Mouse (Mus musculus) Patski (cell line): ENCODE results near the gene Dgcr6. TPM values are rescaled to one million over a fixed set of nuclear protein-coding genes. Genes with fewer than 3 reads are reported as not detected.
"Not testable (repeated sequence)": the region's sequence is repeated elsewhere in the genome, so short reads cannot be mapped to it uniquely, and the experiment has no call there.

ENCODE experiments used
- ATAC-seq: fragments of 100-300 bp; one replicate; pipeline ENCODE4 v1.8.0; 2021
- CTCF ChIA-PET: fragments of 350-600 bp; sonication (Branson Sonifier 250); formaldehyde crosslinking; loops from one replicate; lab custom pipeline; 2022; ENCODE audit warnings: inconsistent platforms; lab: Charles Lee
- POLR2A ChIA-PET: fragments of 350-600 bp; sonication (Branson Sonifier 250); formaldehyde crosslinking; loops from one replicate; lab custom pipeline; 2022; ENCODE audit warnings: antibody characterized with exemption, inconsistent platforms; lab: Charles Lee
- DNase-seq: peaks from one replicate; pipeline ENCODE4 v3.0.0-alpha.2; 2011; ENCODE audit warnings: low read depth, low spot score
- H3K27me3 ChIP-seq: fragments of 371-371 bp; one replicate; pipeline ENCODE4 v1.5.1; 2021
- CTCF ChIP-seq: fragments of 100-300 bp; IDR thresholded peaks from one replicate; pipeline ENCODE4 v1.5.1; 2021
- in situ Hi-C: fragments of 300-500 bp; cut with MboI; formaldehyde crosslinking; loops from 3 replicates; pipeline ENCODE4 v1.11.1; 2018; ENCODE audit warnings: low pct_unique_long_range_greater_than_20kb, mixed read lengths
- polyA plus RNA-seq: library from polyadenylated mRNA; unstranded; gene quantifications from one replicate; pipeline ENCODE4 v1.2.3, GENCODE M21; 2021

Gene Dgcr6
- polyA plus RNA-seq = 59.5 TPM

DNA sequence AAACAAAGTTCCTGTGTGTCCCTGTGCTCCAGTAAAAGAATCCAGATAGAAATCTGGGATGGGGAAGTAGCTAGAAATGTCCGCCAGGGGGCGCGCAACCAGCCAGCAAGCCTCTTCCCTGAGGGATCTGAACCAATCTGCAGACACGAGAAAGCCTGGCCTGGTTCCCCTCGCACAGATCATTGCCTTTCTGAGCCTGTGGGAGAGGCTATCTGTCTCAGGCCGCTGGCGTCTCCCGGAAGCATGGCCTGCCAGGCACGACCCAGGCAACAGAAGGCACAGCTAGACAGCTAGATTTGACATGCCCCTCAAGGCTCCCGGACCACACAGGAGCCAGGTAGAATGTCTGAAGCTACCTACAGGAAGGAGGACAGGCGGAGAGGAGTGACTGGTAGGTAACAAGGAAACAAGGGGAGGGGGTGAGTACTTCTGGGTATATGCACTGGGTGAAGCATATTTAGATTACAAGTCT, at the start of gene Dgcr6:
TSS of gene Dgcr6 (plus strand) at position 130 of the 472 bp plus-strand sequence.
- peak; percentile 69 for ATAC-seq
- in situ Hi-C loops = loop anchor here (5.0 kb wide), 1 partner anchor 160 kb away; no protein-coding TSS in a partner anchor
- POLR2A ChIA-PET = interaction anchor here (1.0 kb wide), 1 partner anchor 13 kb away, joined by 4 read pairs; no protein-coding TSS in a partner anchor
- peak; percentile 95 for TF ChIP-seq CTCF
- CTCF ChIA-PET = interaction anchor here (1.1 to 3.1 kb wide), 4 partner anchors 11 to 159 kb away, joined by 3 to 16 read pairs (median 4); no protein-coding TSS in a partner anchor
- H3K27me3 ChIP-seq = no peaks in the 10 kb centered on the region
- DNase-seq = no peak

GRCm38 (mm10) chr16:18004589-18004988, 48.1 kb upstream of the Dgcr6 start:
- ChIA-PET POLR2A (no interaction called here), CTCF (no interaction called here)
- no peak for ATAC-seq
- H3K27me3 ChIP-seq = peaks cover 61% of the 10 kb centered on the region
- in situ Hi-C loops = no loop called here
- TF ChIP-seq CTCF = no peak
- no peak for DNase-seq

DNA sequence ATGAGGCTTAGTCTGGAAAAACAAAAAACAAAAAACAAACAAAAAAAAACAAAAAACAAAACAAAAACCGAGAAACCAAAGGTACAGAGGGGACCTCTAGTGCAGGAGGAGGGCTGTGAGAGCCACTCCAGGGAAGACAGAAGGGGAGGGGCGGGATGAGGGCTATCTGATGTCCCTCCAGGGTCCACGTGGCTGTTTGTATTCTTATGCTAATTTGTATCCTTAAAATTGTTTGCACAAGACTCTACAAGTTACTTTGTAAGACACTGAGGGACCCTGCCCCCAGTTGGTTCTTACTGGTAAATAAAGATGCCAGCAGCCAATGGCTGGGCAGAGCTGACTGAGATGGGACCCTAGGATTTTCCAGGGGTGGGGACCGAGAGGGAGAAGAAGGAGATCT, 45.6 kb upstream of the Dgcr6 start:
- ChIA-PET CTCF (no interaction called here), POLR2A (interaction anchor here (0.7 kb wide), 1 partner anchor 43 kb away, joined by 3 read pairs; no protein-coding TSS in a partner anchor)
- ATAC-seq (no peak), DNase-seq (no peak)
- no peak for TF ChIP-seq CTCF
- peaks cover 53% of the 10 kb centered on the region for H3K27me3 ChIP-seq
- in situ Hi-C loops = no loop called here

GRCm38 (mm10) chr16:18011101-18011500, 41.6 kb upstream of the Dgcr6 start:
- no peak for ATAC-seq

DNA sequence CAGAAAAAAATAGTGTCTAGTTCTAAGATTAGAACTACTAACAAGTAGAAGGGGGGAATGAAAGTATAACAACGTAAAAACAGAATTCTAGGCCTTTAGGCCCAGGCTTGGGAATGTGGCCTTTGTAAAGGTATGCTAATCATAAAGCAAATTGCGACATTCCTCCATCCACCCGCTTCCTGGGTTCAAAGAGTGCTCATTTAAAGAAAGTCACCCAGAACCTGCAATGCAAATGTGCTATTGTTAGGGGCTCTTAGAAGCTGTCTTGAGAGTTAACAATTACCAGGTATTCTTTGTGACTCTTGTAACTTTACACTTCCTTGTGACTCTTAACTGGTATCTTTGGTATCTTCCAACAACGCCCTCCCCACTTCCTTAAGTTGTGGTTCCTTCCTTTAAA, 36.2 kb upstream of the Dgcr6 start:
- in situ Hi-C loops, CTCF ChIA-PET, DNase-seq, ATAC-seq, POLR2A ChIA-PET: not testable (repeated sequence)
- H3K27me3 ChIP-seq = peaks cover 11% of the 10 kb centered on the region

More at GRCm38 (mm10) chr16:18011101-18011500, 41.6 kb upstream of the Dgcr6 start:
- peaks cover 31% of the 10 kb centered on the region for H3K27me3 ChIP-seq
- no peak for TF ChIP-seq CTCF
- no peak for DNase-seq
- ChIA-PET POLR2A (no interaction called here), CTCF (no interaction called here)
- in situ Hi-C loops = no loop called here

DNA sequence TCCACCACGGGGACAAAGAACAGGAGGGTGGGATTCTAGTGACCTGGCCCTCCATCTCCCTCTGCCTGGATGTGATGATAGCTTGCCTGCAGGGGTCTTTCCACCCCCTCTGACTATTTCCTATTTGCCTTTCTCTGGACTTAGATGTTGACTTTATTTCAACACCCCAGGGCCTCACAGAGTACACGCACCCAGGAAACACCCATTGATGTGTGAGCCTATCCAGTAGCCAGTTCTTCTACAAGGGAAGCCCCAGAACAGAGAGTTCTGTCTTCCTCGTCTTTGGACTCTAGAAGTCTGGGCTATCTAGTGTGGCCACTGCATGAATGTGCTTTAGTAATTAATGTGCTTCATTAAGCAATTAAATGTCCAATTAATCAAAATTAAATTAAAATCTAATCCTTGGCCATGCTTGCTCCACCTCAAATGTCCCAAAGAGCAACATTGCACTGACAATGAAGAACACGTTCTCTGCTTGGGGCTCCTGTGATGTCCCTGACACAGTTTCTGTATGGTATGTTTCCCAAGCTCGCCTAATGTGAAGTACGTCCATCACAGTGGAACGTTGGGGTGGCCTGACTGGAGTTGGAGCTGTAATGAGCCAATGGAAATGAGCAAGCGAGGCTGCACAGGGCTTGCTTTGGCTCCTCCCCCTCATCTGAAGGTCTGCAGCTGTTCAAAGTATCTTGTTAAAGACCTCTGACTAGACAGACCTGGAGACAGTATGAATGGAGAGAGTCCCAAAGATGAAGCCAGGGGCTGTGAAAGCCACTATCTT, 29.7 kb upstream of the Dgcr6 start:
- no peak for ATAC-seq

GRCm38 (mm10) chr16:18027371-18027770, 25.3 kb upstream of the Dgcr6 start:
- TF ChIP-seq CTCF = no peak
- in situ Hi-C loops = no loop called here
- POLR2A ChIA-PET = no interaction called here
- DNase-seq = no peak
- no peak for ATAC-seq
- CTCF ChIA-PET = no interaction called here
- H3K27me3 ChIP-seq = peaks cover 26% of the 10 kb centered on the region

More for the DNA sequence above, 29.7 kb upstream of the Dgcr6 start:
- DNase-seq = no peak
- H3K27me3 ChIP-seq = peaks cover 41% of the 10 kb centered on the region
- CTCF ChIA-PET = interaction anchor here (2.7 kb wide), 1 partner anchor 14 kb away, joined by 8 read pairs; no protein-coding TSS in a partner anchor
- no peak for TF ChIP-seq CTCF
- in situ Hi-C loops = no loop called here
- POLR2A ChIA-PET = no interaction called here

DNA sequence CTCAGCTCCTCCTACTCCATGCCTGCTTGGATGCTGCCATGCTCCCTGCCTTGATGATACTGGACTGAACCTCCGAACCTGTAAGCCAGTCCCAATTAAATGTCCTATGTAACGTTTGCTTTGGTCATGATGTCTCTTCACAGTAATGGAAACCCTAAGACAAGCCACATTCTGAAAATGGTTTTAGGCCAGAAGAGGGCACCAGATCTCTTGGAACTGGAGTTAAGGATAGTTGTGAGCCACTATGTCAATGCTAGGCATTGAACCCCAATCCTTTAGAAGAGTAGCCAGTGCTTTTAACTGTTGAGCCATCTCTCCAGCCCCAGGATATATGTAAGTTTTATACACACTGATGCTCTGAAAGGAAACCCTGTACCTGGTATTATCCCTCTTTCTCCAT, 20.9 kb upstream of the Dgcr6 start:
- ATAC-seq (no peak), DNase-seq (no peak)
- in situ Hi-C loops = no loop called here
- TF ChIP-seq CTCF = peak; percentile 64
- CTCF ChIA-PET = interaction anchor here (0.9 to 1.4 kb wide), 4 partner anchors 10 to 22 kb away, joined by 3 to 6 read pairs (median 4); no protein-coding TSS in a partner anchor
- POLR2A ChIA-PET = no interaction called here
- peaks cover 23% of the 10 kb centered on the region for H3K27me3 ChIP-seq

DNA sequence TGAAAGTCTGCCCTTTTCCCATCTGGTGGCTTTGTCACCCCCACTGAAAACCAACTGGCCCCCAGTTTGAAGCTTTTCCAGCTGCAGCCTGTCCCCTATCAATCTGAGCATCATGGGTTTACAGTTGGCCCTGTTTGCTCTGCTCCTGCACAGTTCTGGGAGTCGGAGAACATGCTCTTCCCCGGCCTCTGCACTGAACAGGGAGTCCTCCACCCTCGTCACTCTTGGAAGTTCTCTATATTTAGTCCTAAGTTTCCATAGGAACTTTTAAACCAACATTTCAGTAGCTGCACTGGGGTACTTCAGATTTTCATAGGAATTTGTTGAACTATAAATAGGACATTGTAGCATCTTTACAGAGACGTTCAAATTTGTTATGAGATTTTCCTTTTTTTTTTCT, 19.4 kb upstream of the Dgcr6 start:
- DNase-seq = no peak
- ChIA-PET CTCF (no interaction called here), POLR2A (no interaction called here)
- H3K27me3 ChIP-seq = peaks cover 25% of the 10 kb centered on the region
- no peak for ATAC-seq
- in situ Hi-C loops = no loop called here
- no peak for TF ChIP-seq CTCF

DNA sequence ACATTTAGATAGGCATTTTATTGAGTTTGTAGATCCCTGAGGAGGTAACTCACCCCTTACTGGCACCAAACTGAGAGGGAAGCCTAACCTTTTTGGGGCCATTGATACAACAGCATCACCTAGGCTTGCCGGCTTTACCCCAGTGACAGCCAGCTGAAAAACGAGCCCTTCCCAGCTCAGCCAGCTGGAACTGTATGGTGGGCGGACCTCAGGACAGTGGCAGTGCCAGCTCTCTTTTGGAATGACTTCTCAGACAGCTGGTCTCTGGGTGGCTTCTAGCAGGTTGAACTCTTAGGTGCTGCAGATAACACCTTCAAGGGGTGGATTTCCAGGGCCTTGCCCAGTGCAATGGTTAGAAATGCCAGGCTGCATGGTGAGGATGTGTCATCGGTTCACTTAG, 18.4 kb upstream of the Dgcr6 start:
- peaks cover 34% of the 10 kb centered on the region for H3K27me3 ChIP-seq
- ATAC-seq = no peak
- in situ Hi-C loops = no loop called here
- POLR2A ChIA-PET = no interaction called here
- DNase-seq = no peak
- CTCF ChIA-PET = no interaction called here
- no peak for TF ChIP-seq CTCF

GRCm38 (mm10) chr16:18036425-18036955, 16.2 kb upstream of the Dgcr6 start:
- TF ChIP-seq CTCF = peak; percentile 69
- DNase-seq (no peak), ATAC-seq (no peak)
- POLR2A ChIA-PET = no interaction called here
- CTCF ChIA-PET = no interaction called here
- peaks cover 44% of the 10 kb centered on the region for H3K27me3 ChIP-seq
- in situ Hi-C loops = loop anchor here (5.0 kb wide), 1 partner anchor 124 kb away; the partner anchor contains the start of gene Ess2
